Mouse (Mus musculus) CH12.LX (cell line): ENCODE measurements around the gene Nup188. TPM values are rescaled to one million over a fixed set of nuclear protein-coding genes. Genes with fewer than 3 reads are reported as not detected.

ENCODE experiments used
- DNase-seq: peaks from one replicate; pipeline ENCODE4 v3.0.0-alpha.2; 2013; ENCODE audit errors: extremely low read depth
- H3K27ac ChIP-seq: 2 replicates; pipeline ENCODE4 v1.5.1; 2012; ENCODE audit warnings: low read depth, mild to moderate bottlenecking, control low read depth, moderate library complexity; ENCODE audit not compliant: insufficient read depth
- H3K27me3 ChIP-seq: replicated peaks from 2 replicates; pipeline ENCODE3; 2012; ENCODE audit warnings: inconsistent platforms
- H3K36me3 ChIP-seq, 2 experiments: replicated peaks in 1 of 2; 2 replicates each; pipeline versions ENCODE3 to v1.6.1; 2012; ENCODE audit warnings: inconsistent platforms in 1 of 2, low read length in 1 of 2, mild to moderate bottlenecking in 1 of 2, mixed read lengths in 1 of 2, moderate library complexity in 1 of 2; ENCODE audit not compliant: control insufficient read depth in 1 of 2, insufficient read depth in 1 of 2
- H3K4me1 ChIP-seq, 2 experiments: 2 replicates each; pipeline ENCODE4 v1.6.1; 2012; ENCODE audit warnings: inconsistent platforms in 1 of 2, moderate library complexity in 1 of 2; ENCODE audit not compliant: insufficient read depth in 2 of 2, control insufficient read depth in 1 of 2
- H3K4me2 ChIP-seq: 2 replicates; pipeline ENCODE4 v1.6.1; 2012; ENCODE audit warnings: low read depth, mild to moderate bottlenecking, control low read depth; ENCODE audit not compliant: poor library complexity, insufficient read depth, severe bottlenecking
- H3K4me3 ChIP-seq, 3 experiments: fragments of 150-350 bp in 1 of 3; sonication (generic) in 1 of 3; replicated peaks in 1 of 3; 2 replicates each; pipeline versions ENCODE3 to v1.5.1; 2011 to 2012; ENCODE audit warnings: low read depth in 2 of 3, low read length in 2 of 3, mild to moderate bottlenecking in 2 of 3, moderate library complexity in 2 of 3, control low read depth in 1 of 3, improper control_type of control experiment in 1 of 3, inconsistent platforms in 1 of 3, mixed read lengths in 1 of 3; ENCODE audit not compliant: poor library complexity in 1 of 3
- H3K79me2 ChIP-seq: replicated peaks from 2 replicates; pipeline ENCODE4 v1.6.1; 2012; ENCODE audit warnings: mild to moderate bottlenecking, moderate library complexity; ENCODE audit not compliant: control insufficient read depth, poor library complexity, insufficient read depth, severe bottlenecking; ENCODE audit errors: extremely low read depth
- H3K9ac ChIP-seq: 2 replicates; pipeline ENCODE4 v1.6.1; 2012; ENCODE audit warnings: low read depth, mild to moderate bottlenecking, control low read depth, moderate library complexity; ENCODE audit not compliant: insufficient read depth
- H3K9me3 ChIP-seq: replicated peaks from 2 replicates; pipeline ENCODE3; 2012; ENCODE audit warnings: low read length, inconsistent platforms, mixed read lengths
- BHLHE40 ChIP-seq: IDR thresholded peaks from 2 replicates; pipeline ENCODE4 v1.6.1; 2011; ENCODE audit warnings: mild to moderate bottlenecking, low read depth, low read length, improper control_type of control experiment
- CHD2 ChIP-seq: IDR thresholded peaks from 2 replicates; pipeline ENCODE4 v1.6.1; 2011; ENCODE audit warnings: low read length, improper control_type of control experiment
- E2F4 ChIP-seq: IDR thresholded peaks from 2 replicates; pipeline ENCODE4 v1.6.1; 2011; ENCODE audit warnings: low read depth, low read length, improper control_type of control experiment; ENCODE audit not compliant: insufficient replicate concordance
- ELF1 ChIP-seq: IDR thresholded peaks from 2 replicates; pipeline ENCODE4 v1.6.1; 2014; ENCODE audit warnings: low read depth, mild to moderate bottlenecking, inconsistent platforms, low read length, improper control_type of control experiment
- ETS1 ChIP-seq: conservative IDR thresholded peaks from 2 replicates; pipeline ENCODE4 v1.6.1; 2012; ENCODE audit warnings: low read depth, mild to moderate bottlenecking, inconsistent platforms, low read length, improper control_type of control experiment, moderate library complexity
- GABPA ChIP-seq: IDR thresholded peaks from 2 replicates; pipeline ENCODE4 v1.6.1; 2012; ENCODE audit warnings: low read depth, low read length, improper control_type of control experiment, inconsistent platforms; ENCODE audit not compliant: insufficient replicate concordance
- HCFC1 ChIP-seq: IDR thresholded peaks from 2 replicates; pipeline ENCODE4 v1.6.1; 2012; ENCODE audit warnings: low read depth, mild to moderate bottlenecking, inconsistent platforms, low read length, improper control_type of control experiment
- KAT2A ChIP-seq: IDR thresholded peaks from 2 replicates; pipeline ENCODE4 v1.6.1; 2012; ENCODE audit warnings: low read length, improper control_type of control experiment, inconsistent platforms; ENCODE audit not compliant: insufficient replicate concordance
- MAX ChIP-seq: IDR thresholded peaks from 2 replicates; pipeline ENCODE4 v1.6.1; 2011; ENCODE audit warnings: low read length, improper control_type of control experiment
- MEF2A ChIP-seq: IDR thresholded peaks from 2 replicates; pipeline ENCODE4 v1.6.1; 2014; ENCODE audit warnings: low read depth, mild to moderate bottlenecking, inconsistent platforms, low read length, improper control_type of control experiment, borderline replicate concordance
- MYC ChIP-seq: IDR thresholded peaks from 2 replicates; pipeline ENCODE4 v1.6.1; 2011; ENCODE audit warnings: low read depth, mild to moderate bottlenecking, improper control_type of control experiment, low read length
- NELFE ChIP-seq: IDR thresholded peaks from 2 replicates; pipeline ENCODE4 v1.6.1; 2011; ENCODE audit warnings: low read depth, low read length, improper control_type of control experiment
- NRF1 ChIP-seq: IDR thresholded peaks from 2 replicates; pipeline ENCODE4 v1.6.1; 2014; ENCODE audit warnings: low read depth, mild to moderate bottlenecking, inconsistent platforms, low read length, improper control_type of control experiment, moderate library complexity
- PAX5 ChIP-seq: IDR thresholded peaks from 2 replicates; pipeline ENCODE4 v1.6.1; 2012; ENCODE audit warnings: low read length, inconsistent platforms, mixed read lengths
- POLR2A ChIP-seq: IDR thresholded peaks from 2 replicates; pipeline ENCODE4 v1.6.1; 2011; ENCODE audit warnings: low read depth, mild to moderate bottlenecking, improper control_type of control experiment, low read length
- RAD21 ChIP-seq: IDR thresholded peaks from 2 replicates; pipeline ENCODE4 v1.6.1; 2011; ENCODE audit warnings: low read depth, mild to moderate bottlenecking, low read length, improper control_type of control experiment, moderate library complexity
- RCOR1 ChIP-seq: conservative IDR thresholded peaks from 2 replicates; pipeline ENCODE4 v1.6.1; 2012; ENCODE audit warnings: low read depth, mild to moderate bottlenecking, inconsistent platforms, low read length, improper control_type of control experiment
- SIN3A ChIP-seq: IDR thresholded peaks from 2 replicates; pipeline ENCODE4 v1.6.1; 2012; ENCODE audit warnings: low read length, improper control_type of control experiment, inconsistent platforms
- TCF12 ChIP-seq: IDR thresholded peaks from 2 replicates; pipeline ENCODE4 v1.6.1; 2014; ENCODE audit warnings: low read depth, mild to moderate bottlenecking, inconsistent platforms, low read length, improper control_type of control experiment
- USF2 ChIP-seq: conservative IDR thresholded peaks from 2 replicates; pipeline ENCODE4 v1.6.1; 2011; ENCODE audit warnings: low read depth, low read length, improper control_type of control experiment
- ZC3H11A ChIP-seq: IDR thresholded peaks from 2 replicates; pipeline ENCODE4 v1.6.1; 2012; ENCODE audit warnings: low read depth, mild to moderate bottlenecking, inconsistent platforms, low read length, improper control_type of control experiment
- ZKSCAN1 ChIP-seq: IDR thresholded peaks from 2 replicates; pipeline ENCODE4 v1.6.1; 2012; ENCODE audit warnings: low read depth, inconsistent platforms, low read length, improper control_type of control experiment, borderline replicate concordance
- ZMIZ1 ChIP-seq: IDR thresholded peaks from 2 replicates; pipeline ENCODE4 v1.6.1; 2012; ENCODE audit warnings: low read depth, mild to moderate bottlenecking, inconsistent platforms, low read length, improper control_type of control experiment
- dilution Hi-C: fragments of 300-500 bp; cut with MboI; formaldehyde crosslinking; loops from 2 replicates; pipeline ENCODE4 v1.14.3; 2020; ENCODE audit warnings: low sequenced_read_pairs; ENCODE audit not compliant: extremely low pct_unique_long_range_greater_than_20kb, extremely low pct_ligation_motif_present
- in situ Hi-C: fragments of 300-500 bp; cut with MboI; formaldehyde crosslinking; loops from 3 replicates; pipeline ENCODE4 v1.14.3; 2019; ENCODE audit warnings: low sequenced_read_pairs, low pct_ligation_motif_present, low pct_unique_long_range_greater_than_20kb, mixed read lengths
- polyA plus RNA-seq: library from polyadenylated mRNA; unstranded; fragments of >175 nt; gene quantifications from 2 replicates; pipeline ENCODE4 v1.2.1, GENCODE M21; 2012; ENCODE audit warnings: low read depth; ENCODE audit not compliant: insufficient read length
- total RNA-seq, 2 experiments: library from RNA; depleted of rRNA; stranded (reverse); fragments of 300-350 nt in 1 of 2; fragments of >200 nt in 1 of 2; gene quantifications; 2 replicates each; pipeline ENCODE4 v1.2.3; 2012 to 2014

Nup188 gene
- total and polyA plus RNA-seq, 3 experiments = 19.7 to 58.8 (median 47.6) TPM

- TF ChIP-seq ZC3H11A (no peak), BHLHE40 (no peak), ZKSCAN1 (no peak), HCFC1 (no peak), E2F4 (no peak), RCOR1 (no peak), TCF12 (no peak), ETS1 (no peak), NELFE (no peak), MEF2A (no peak), ZMIZ1 (no peak), RAD21 (no peak), POLR2A (no peak), ELF1 (no peak), MYC (no peak), GABPA (no peak)
- no peaks in the 10 kb centered on the region for H3K79me2 ChIP-seq
- in situ Hi-C loops = no loop called here
- H3K27ac ChIP-seq = no peak overlapping the region
- H3K4me1 ChIP-seq = peaks cover 5 to 42% of the 10 kb centered on the region in 2 experiments; a peak in 3 of 4 replicates
- DNase-seq = peak; percentile 19
- H3K9me3 ChIP-seq = no peaks in the 10 kb centered on the region
- no peak overlapping the region for H3K4me3 ChIP-seq
- dilution Hi-C loops = no loop called here
- H3K36me3 ChIP-seq = peaks cover 80 to 98% of the 10 kb centered on the region in 2 experiments
- no peak overlapping the region for H3K9ac ChIP-seq
- no peaks in the 10 kb centered on the region for H3K27me3 ChIP-seq
- no peak overlapping the region for H3K4me2 ChIP-seq
Measured at GRCm38 (mm10) chr2:30345971-30346676, 59.9 kb downstream of the Nup188 start.

GRCm38 (mm10) chr2:30349196-30349595, 63.0 kb downstream of the Nup188 start:
- Histone ChIP-seq H3K4me2 (no peak overlapping the region), H3K27me3 (no peaks in the 10 kb centered on the region), H3K9ac (no peak overlapping the region), H3K79me2 (no peaks in the 10 kb centered on the region), H3K4me1 (peaks cover 5 to 37% of the 10 kb centered on the region in 2 experiments; a peak in 3 of 4 replicates), H3K4me3 (no peak overlapping the region), H3K27ac (0 out of 2 replicates have a peak overlapping the region, but pooled peaks have one; percentile 26), H3K9me3 (no peaks in the 10 kb centered on the region), H3K36me3 (peaks cover 65 to 90% of the 10 kb centered on the region in 2 experiments)
- peak; percentile 17 for DNase-seq
- in situ Hi-C loops (no loop called here), dilution Hi-C loops (no loop called here)
- TF ChIP-seq KAT2A (no peak), RCOR1 (no peak), ZKSCAN1 (no peak), TCF12 (no peak), GABPA (no peak), MAX (no peak), MEF2A (no peak), CHD2 (no peak), SIN3A (no peak), NRF1 (no peak), USF2 (no peak), PAX5 (no peak)
